Mouse (Mus musculus): Measurements from ENCODE around the gene Alk.

DNA sequence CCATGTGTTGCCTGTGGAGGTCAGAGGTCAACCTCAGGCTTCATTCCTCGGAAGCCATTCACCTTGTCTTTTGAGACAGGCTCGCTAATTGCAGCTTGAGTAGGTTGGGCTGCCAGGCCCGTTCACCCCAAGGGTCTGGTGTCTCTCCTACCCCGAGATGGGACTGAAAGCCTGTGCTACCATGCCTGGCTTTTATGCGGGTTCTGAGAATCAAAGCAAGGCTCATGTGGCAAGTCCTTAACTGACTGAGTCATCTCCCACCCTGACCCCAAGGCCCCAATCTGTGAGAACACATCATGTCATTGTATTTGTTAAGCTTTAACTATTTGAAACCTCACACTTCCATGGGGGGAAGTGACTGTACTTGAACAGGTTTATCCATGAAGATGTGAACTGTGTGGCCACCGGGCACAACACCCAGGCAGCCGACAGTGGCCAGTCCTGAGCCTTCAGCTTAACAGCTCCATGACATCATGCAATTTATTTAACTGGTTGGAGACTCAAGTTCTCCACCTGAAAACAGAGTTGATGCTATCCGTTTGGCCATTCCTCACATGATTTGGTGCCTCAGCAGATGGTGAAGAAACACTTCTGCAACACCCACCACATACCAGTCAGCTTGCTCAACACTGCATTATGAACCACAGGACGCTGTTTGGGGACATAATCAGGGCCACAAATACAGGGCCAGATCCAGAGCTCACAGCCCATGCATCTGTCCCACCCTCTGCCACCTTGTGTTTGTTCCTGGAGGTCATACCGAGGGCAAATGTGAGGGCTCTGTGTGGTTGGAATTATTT, 446.4 kb downstream of the Alk start:
- TF ChIP-seq EP300 (IDR thresholded peaks at IDR 0.05; ENCODE audit: low read depth) (no peak), CTCF (IDR thresholded peaks at IDR 0.05; ENCODE audit: low read depth) (no peak)

All from liver, postnatal 0 days (tissue).